Mouse (Mus musculus): ENCODE data around the gene Sgca.

- TF ChIP-seq CTCF (conservative IDR thresholded peaks at IDR 0.05; ENCODE audit: low read length), result no peak
- TF ChIP-seq NANOG (IDR thresholded peaks at IDR 0.05; ENCODE audit: borderline replicate concordance, low read length), result no peak
Observed at GRCm38 (mm10) chr11:94991641-94992479, 15.7 kb upstream of the Sgca start.
